Mouse (Mus musculus) kidney, adult 2 months (tissue): ENCODE measurements around the gene Ampd3. TPM values are rescaled to one million over a fixed set of nuclear protein-coding genes. Genes with fewer than 3 reads are reported as not detected.

Source experiments
- DNase-seq: peaks from one replicate; pipeline ENCODE4 v3.0.0; 2021
- H3K27ac ChIP-seq: fragments of 200-500 bp; 2 replicates; pipeline ENCODE4 v1.5.1; 2012; ENCODE audit warnings: low read depth, low read length, control low read depth, inconsistent platforms; ENCODE audit not compliant: insufficient read depth
- H3K27me3 ChIP-seq: fragments of 200-500 bp; replicated peaks from 2 replicates; pipeline ENCODE4 v1.6.1; 2012; ENCODE audit warnings: mild to moderate bottlenecking, moderate library complexity, low read length, inconsistent platforms; ENCODE audit not compliant: control insufficient read depth, insufficient read depth
- H3K36me3 ChIP-seq: fragments of 200-500 bp; 2 replicates; pipeline ENCODE4 v1.6.1; 2012; ENCODE audit warnings: mild to moderate bottlenecking, moderate library complexity, low read length, inconsistent platforms; ENCODE audit not compliant: control insufficient read depth, insufficient read depth
- H3K4me1 ChIP-seq: fragments of 200-500 bp; 2 replicates; pipeline ENCODE4 v1.6.1; 2011; ENCODE audit warnings: low read length; ENCODE audit not compliant: control insufficient read depth, insufficient read depth
- H3K4me3 ChIP-seq: fragments of 200-500 bp; 2 replicates; pipeline ENCODE4 v1.5.1; 2011; ENCODE audit warnings: mild to moderate bottlenecking, low read depth, low read length, control low read depth; ENCODE audit not compliant: insufficient read depth
- CTCF ChIP-seq: fragments of 200-500 bp; conservative IDR thresholded peaks from 2 replicates; pipeline ENCODE4 v1.5.1; 2011; ENCODE audit warnings: low read depth, mild to moderate bottlenecking, control low read depth, low read length, moderate library complexity, mixed read lengths; ENCODE audit not compliant: insufficient read depth, insufficient read length
- POLR2A ChIP-seq: fragments of 200-500 bp; IDR thresholded peaks from one replicate; pipeline ENCODE4 v1.6.1; 2011; ENCODE audit warnings: low read depth, low read length, control low read depth
- WGBS: fragments of 180-500 bp; shearing (Covaris S2); methylation state at CpG from one replicate; pipeline ENCODE4 v1.1.7; 2018; 5-methylcytosine and 5-hydroxymethylcytosine counted together
- polyA plus RNA-seq: library from polyadenylated mRNA; depleted of rRNA; stranded (reverse); fragments of >200 nt; gene quantifications from 2 replicates; pipeline ENCODE4 v1.2.3, GENCODE M21; 2012

The Ampd3 gene
- polyA plus RNA-seq, 1 experiment = 23.4 TPM

- WGBS = 90% methylated on average over 18 of the region's 18 CpGs
- no peak overlapping the region for H3K27ac ChIP-seq
- H3K4me1 ChIP-seq = peaks cover 21% of the 10 kb centered on the region
- H3K27me3 ChIP-seq = no peaks in the 10 kb centered on the region
- H3K4me3 ChIP-seq = no peak overlapping the region
- no peak for DNase-seq
- no peaks in the 10 kb centered on the region; the same call in 1 of the 2 replicates for H3K36me3 ChIP-seq
- TF ChIP-seq POLR2A = no peak
- TF ChIP-seq CTCF = no peak
Measured at GRCm38 (mm10) chr7:110777146-110778001, 9.4 kb downstream of the Ampd3 start.

DNA sequence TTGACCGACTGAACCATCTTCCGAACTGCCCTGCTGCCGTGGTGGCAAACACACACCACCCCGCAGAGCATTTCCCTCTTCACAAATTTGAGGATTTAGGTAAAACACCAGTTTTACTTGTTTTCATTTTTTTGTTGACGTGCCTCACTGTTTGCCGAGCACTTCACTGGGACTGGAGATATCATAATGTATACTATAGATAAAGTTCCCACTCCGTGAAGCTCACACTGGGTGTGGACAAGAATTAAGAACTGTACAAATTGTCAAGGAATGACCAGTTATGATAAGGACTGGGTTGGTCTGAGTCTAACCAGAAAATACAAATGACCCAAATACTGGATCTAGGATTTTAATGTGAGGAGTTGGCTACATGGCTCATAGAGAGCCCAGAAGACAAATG, 10.9 kb downstream of the Ampd3 start:
- no peak for DNase-seq
- Histone ChIP-seq H3K27me3 (no peaks in the 10 kb centered on the region), H3K4me1 (peaks cover 14% of the 10 kb centered on the region), H3K4me3 (no peak overlapping the region), H3K27ac (no peak overlapping the region), H3K36me3 (no peaks in the 10 kb centered on the region; the same call in 1 of the 2 replicates)
- TF ChIP-seq POLR2A (no peak), CTCF (no peak)
- 94% methylated on average over 7 of the region's 7 CpGs for WGBS

GRCm38 (mm10) chr7:110779605-110780111, 11.7 kb downstream of the Ampd3 start:
- DNase-seq = no peak
- TF ChIP-seq CTCF (no peak), POLR2A (no peak)
- Histone ChIP-seq H3K27ac (no peak overlapping the region), H3K4me1 (peaks cover 12% of the 10 kb centered on the region), H3K4me3 (no peak overlapping the region), H3K27me3 (no peaks in the 10 kb centered on the region), H3K36me3 (no peaks in the 10 kb centered on the region; the same call in 1 of the 2 replicates)
- 91% methylated on average over 8 of the region's 8 CpGs for WGBS

- 71% methylated on average over 4 of the region's 4 CpGs for WGBS
- Histone ChIP-seq H3K4me1 (peaks cover 18% of the 10 kb centered on the region), H3K27ac (no peak overlapping the region), H3K36me3 (no peaks in the 10 kb centered on the region; the same call in 1 of the 2 replicates), H3K4me3 (no peak overlapping the region), H3K27me3 (no peaks in the 10 kb centered on the region)
- TF ChIP-seq POLR2A = no peak
- no peak for TF ChIP-seq CTCF
- DNase-seq = no peak
Measured at GRCm38 (mm10) chr7:110780520-110780919, 12.5 kb downstream of the Ampd3 start.

DNA sequence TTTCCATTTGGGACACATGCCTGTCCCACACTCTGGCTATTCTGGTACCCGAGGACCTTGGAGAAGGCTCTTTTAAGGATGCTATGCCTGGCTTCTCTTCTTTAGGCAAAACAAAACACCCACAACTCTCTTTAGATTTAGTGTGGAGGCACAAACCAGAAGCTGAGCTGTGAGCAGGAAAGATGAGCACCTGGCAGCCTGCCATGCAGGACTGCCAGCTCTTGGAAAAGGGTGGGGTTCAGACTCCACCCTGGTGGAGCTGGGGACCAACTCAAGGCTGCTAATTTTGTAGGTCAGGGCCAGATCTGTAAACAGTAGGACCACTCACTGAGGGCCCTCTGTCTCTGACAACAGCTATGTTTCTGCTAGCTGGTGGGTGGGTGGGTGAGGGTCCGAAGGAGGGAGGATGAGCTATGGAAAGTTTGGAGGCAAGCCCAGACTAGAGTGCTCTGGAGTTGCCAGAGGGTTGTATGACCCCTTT, 13.3 kb downstream of the Ampd3 start:
- WGBS = 65% methylated on average over 2 of the region's 2 CpGs
- Histone ChIP-seq H3K27ac (no peak overlapping the region), H3K4me3 (no peak overlapping the region), H3K27me3 (no peaks in the 10 kb centered on the region), H3K4me1 (peaks cover 24% of the 10 kb centered on the region), H3K36me3 (no peaks in the 10 kb centered on the region; the same call in 1 of the 2 replicates)
- no peak for DNase-seq
- no peak for TF ChIP-seq CTCF
- no peak for TF ChIP-seq POLR2A

DNA sequence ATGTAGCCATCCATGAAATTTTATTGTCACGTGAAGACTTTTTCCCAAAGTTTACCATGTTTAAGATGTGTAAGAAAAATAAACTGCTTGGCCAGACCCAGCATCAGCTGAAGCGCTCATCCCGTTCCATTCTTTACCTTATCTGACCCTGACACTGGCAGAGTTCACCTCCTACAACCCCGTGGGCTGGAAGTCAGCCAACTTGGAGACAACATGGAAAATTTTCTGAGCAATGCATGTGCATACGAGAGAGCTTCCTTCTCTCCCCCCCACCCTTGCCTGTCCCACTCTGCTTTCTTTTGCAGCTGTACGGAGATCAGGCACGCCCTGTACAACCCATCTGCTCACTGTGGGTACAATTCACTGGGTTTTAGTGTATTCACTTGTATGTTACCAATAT, 14.1 kb downstream of the Ampd3 start:
- no peak overlapping the region for H3K4me3 ChIP-seq
- 31% methylated on average over 7 of the region's 7 CpGs for WGBS
- H3K27me3 ChIP-seq = no peaks in the 10 kb centered on the region
- H3K27ac ChIP-seq = 0 out of 2 replicates have a peak overlapping the region, but pooled peaks have one; percentile 14
- H3K4me1 ChIP-seq = peaks cover 32% of the 10 kb centered on the region
- H3K36me3 ChIP-seq = no peaks in the 10 kb centered on the region; the same call in 1 of the 2 replicates
- DNase-seq = peak; percentile 70
- no peak for TF ChIP-seq CTCF
- TF ChIP-seq POLR2A = no peak

DNA sequence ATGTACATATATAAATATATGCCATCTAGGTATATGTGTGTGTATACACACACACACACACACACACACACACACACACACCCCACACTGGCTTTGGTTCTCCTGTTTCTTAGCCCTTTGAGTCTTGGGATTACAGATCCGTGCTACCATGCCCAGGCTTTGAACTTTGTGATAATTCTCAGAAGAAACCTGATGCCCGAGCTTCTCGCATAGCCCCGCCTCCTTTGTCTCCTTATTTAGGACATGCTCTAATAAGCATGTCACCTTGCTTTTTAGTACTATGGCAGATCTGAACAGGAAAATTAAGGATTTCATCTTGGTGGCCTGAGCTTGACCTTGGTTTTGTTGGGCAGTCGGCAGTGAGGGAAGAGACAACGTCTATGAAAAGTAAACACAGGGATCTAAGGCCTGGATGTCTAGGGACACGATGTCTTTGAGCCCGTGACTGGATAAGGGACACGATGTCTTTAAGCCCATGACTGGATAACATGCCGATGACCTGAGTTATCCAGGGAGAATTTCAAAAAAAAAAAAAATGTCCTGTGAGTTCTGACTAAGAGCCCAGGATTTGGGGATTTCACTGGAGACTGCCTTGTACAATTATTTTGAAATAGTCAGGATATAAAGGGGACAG, 15.0 kb downstream of the Ampd3 start:
- no peaks in the 10 kb centered on the region; the same call in 1 of the 2 replicates for H3K36me3 ChIP-seq
- no peak overlapping the region for H3K4me3 ChIP-seq
- 0 out of 2 replicates have a peak overlapping the region, but pooled peaks have one; percentile 27 for H3K27ac ChIP-seq
- DNase-seq = peak; percentile 52
- peaks cover 33% of the 10 kb centered on the region for H3K4me1 ChIP-seq
- 35% methylated on average over 10 of the region's 10 CpGs for WGBS
- no peak for TF ChIP-seq POLR2A
- H3K27me3 ChIP-seq = no peaks in the 10 kb centered on the region
